Mouse (Mus musculus) megakaryocyte, embryonic 14.5 days (primary cell): ENCODE results near the gene Tgfbr2.

Experiments
- FLI1 ChIP-seq: IDR thresholded peaks from 2 replicates; pipeline ENCODE4 v1.6.1; 2012; ENCODE audit warnings: low read length, inconsistent platforms, mixed read lengths
- GATA1 ChIP-seq: IDR thresholded peaks from 3 replicates; pipeline ENCODE4 v1.6.1; 2012; ENCODE audit warnings: mixed read lengths, low read length, inconsistent platforms, borderline replicate concordance

DNA sequence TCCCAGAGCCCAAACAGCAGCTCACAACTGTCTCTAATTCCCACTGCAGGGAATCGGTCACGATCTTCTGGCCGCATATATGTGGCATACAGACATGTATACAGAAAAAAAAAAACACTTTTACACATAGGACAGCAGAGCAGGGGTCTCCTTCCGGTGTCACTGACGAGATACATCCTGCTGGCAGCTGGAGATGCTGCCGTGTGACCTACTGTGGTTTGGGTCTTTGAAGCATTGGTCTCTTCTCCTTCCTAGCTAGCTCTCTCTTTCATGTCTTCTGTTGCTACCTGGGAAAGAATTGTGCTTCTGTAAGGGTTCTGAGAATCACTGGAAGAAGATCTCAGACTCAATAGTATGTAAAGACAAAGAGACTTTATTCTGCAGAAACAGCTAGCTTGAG, 39.1 kb upstream of the Tgfbr2 start:
- TF ChIP-seq FLI1 (no peak), GATA1 (no peak)
